Mouse (Mus musculus) gastrocnemius, adult 2 months (tissue): ENCODE results near the gene Zfp281. TPM values are rescaled to one million over a fixed set of nuclear protein-coding genes. Genes with fewer than 3 reads are reported as not detected.

Source experiments
- DNase-seq: peaks from one replicate; pipeline ENCODE4 v3.0.0; 2022
- H3K27ac ChIP-seq: fragments of 200-600 bp; 2 replicates; pipeline ENCODE4 v1.8.1; 2022; ENCODE audit warnings: mild to moderate bottlenecking
- H3K4me3 ChIP-seq: fragments of 200-600 bp; 2 replicates; pipeline ENCODE4 v1.8.1; 2022; ENCODE audit warnings: mild to moderate bottlenecking, moderate library complexity
- CTCF ChIP-seq: fragments of 200-600 bp; IDR thresholded peaks from 2 replicates; pipeline ENCODE4 v1.8.1; 2022; ENCODE audit warnings: antibody characterized with exemption, mild to moderate bottlenecking, moderate library complexity
- intact Hi-C: fragments of 180-260 bp; cut with DNase I; formaldehyde crosslinking; loops from one replicate; pipeline ENCODE4 v1.15.1; 2025
- total RNA-seq, 2 experiments: library from RNA; stranded (reverse); gene quantifications; 2 replicates each; pipeline ENCODE4 v1.2.3; 2021

Gene Zfp281
- total RNA-seq, 2 experiments from 2014 or later, result 10.1 to 15.0 TPM

- DNase-seq, result no peak
- H3K4me3 ChIP-seq, result no peak overlapping the region
- no peak for TF ChIP-seq CTCF
- intact Hi-C loops, result no loop called here
- H3K27ac ChIP-seq, result no peak overlapping the region
Observed at GRCm38 (mm10) chr1:136669926-136670325, 45.2 kb downstream of the Zfp281 start.

GRCm38 (mm10) chr1:136670421-136670820 is 45.7 kb downstream of the Zfp281 start:
- DNase-seq, result no peak
- no peak overlapping the region for H3K27ac ChIP-seq
- intact Hi-C loops, result no loop called here
- no peak for TF ChIP-seq CTCF
- H3K4me3 ChIP-seq, result peak overlapping the region; percentile 42

GRCm38 (mm10) chr1:136671767-136672434 is 47.2 kb downstream of the Zfp281 start:
- Histone ChIP-seq H3K4me3 (no peak overlapping the region), H3K27ac (no peak overlapping the region)
- no peak for TF ChIP-seq CTCF
- intact Hi-C loops, result no loop called here
- DNase-seq, result no peak

- no peak for TF ChIP-seq CTCF
- Histone ChIP-seq H3K4me3 (no peak overlapping the region), H3K27ac (no peak overlapping the region)
- no peak for DNase-seq
- intact Hi-C loops, result no loop called here
Observed at GRCm38 (mm10) chr1:136672564-136672963, 47.9 kb downstream of the Zfp281 start.

- TF ChIP-seq CTCF, result no peak
- Histone ChIP-seq H3K4me3 (no peak overlapping the region), H3K27ac (no peak overlapping the region)
- intact Hi-C loops, result no loop called here
- no peak for DNase-seq
Observed at GRCm38 (mm10) chr1:136673293-136673692, 48.6 kb downstream of the Zfp281 start.

- no peak for DNase-seq
- intact Hi-C loops, result no loop called here
- no peak overlapping the region for H3K4me3 ChIP-seq
- no peak for TF ChIP-seq CTCF
- no peak overlapping the region for H3K27ac ChIP-seq
Observed at GRCm38 (mm10) chr1:136674548-136675455, 50.1 kb downstream of the Zfp281 start.

GRCm38 (mm10) chr1:136675736-136676444 is 51.2 kb downstream of the Zfp281 start:
- intact Hi-C loops, result no loop called here
- no peak overlapping the region for H3K4me3 ChIP-seq
- H3K27ac ChIP-seq, result no peak overlapping the region
- no peak for DNase-seq
- TF ChIP-seq CTCF, result no peak

GRCm38 (mm10) chr1:136676445-136676755 is 51.7 kb downstream of the Zfp281 start:
- intact Hi-C loops, result no loop called here
- TF ChIP-seq CTCF, result no peak
- DNase-seq, result no peak
- H3K4me3 ChIP-seq, result no peak overlapping the region
- no peak overlapping the region for H3K27ac ChIP-seq

GRCm38 (mm10) chr1:136677847-136678325 is 53.2 kb downstream of the Zfp281 start:
- DNase-seq, result no peak
- intact Hi-C loops, result no loop called here
- no peak overlapping the region for H3K27ac ChIP-seq
- no peak for TF ChIP-seq CTCF
- H3K4me3 ChIP-seq, result no peak overlapping the region

GRCm38 (mm10) chr1:136678836-136679235 is 54.1 kb downstream of the Zfp281 start:
- no peak for DNase-seq
- intact Hi-C loops, result no loop called here
- TF ChIP-seq CTCF, result no peak
- Histone ChIP-seq H3K4me3 (no peak overlapping the region), H3K27ac (no peak overlapping the region)

Other genes starting within 250 kb of the Zfp281 start
- 10 to 100 TPM; 19.3 to 19.6 TPM for gene Ddx59, start 209.6 kb upstream of the Zfp281 start, total RNA-seq
- gene Kif14, start 158.6 kb upstream of the Zfp281 start, total RNA-seq, result under 1 TPM in 1 of 2 experiments, not detected in 1; 0.08 TPM